Mouse (Mus musculus) neural tube, embryonic 12.5 days (tissue): ENCODE data around the gene Tsx. TPM values are rescaled to one million over a fixed set of nuclear protein-coding genes. Genes with fewer than 3 reads are reported as not detected.

Experiments used
- polyA plus RNA-seq: library from polyadenylated mRNA; unstranded; fragments of >200 nt; fragmentation: Nextera tagmentation; extraction: Ambion mirVana; gene quantifications from 2 replicates; pipeline ENCODE4 v1.2.1, GENCODE M21; 2016

Tsx gene
- polyA plus RNA-seq, 1 experiment from 2014 or later = 0.49 TPM

Other genes with a start within 250 kb of the Tsx start
- 45.8 and 52.3 TPM in 2 replicates for gene Nap1l2, start 227.8 kb upstream of the Tsx start, polyA plus RNA-seq
- not detected in 2 replicates for gene Cdx4, start 93.1 kb upstream of the Tsx start, polyA plus RNA-seq
- gene Chic1, start 58.0 kb upstream of the Tsx start, polyA plus RNA-seq = 7.4 and 7.5 TPM in 2 replicates
- not detected in 2 replicates for gene Gm26992, start 7.5 kb downstream of the Tsx start, polyA plus RNA-seq
- gene Zcchc13, start 216.1 kb downstream of the Tsx start, polyA plus RNA-seq = not detected in 2 replicates